Comparison of ENCODE assay signal across 8 mouse cellular contexts in the genomic region with DNA sequence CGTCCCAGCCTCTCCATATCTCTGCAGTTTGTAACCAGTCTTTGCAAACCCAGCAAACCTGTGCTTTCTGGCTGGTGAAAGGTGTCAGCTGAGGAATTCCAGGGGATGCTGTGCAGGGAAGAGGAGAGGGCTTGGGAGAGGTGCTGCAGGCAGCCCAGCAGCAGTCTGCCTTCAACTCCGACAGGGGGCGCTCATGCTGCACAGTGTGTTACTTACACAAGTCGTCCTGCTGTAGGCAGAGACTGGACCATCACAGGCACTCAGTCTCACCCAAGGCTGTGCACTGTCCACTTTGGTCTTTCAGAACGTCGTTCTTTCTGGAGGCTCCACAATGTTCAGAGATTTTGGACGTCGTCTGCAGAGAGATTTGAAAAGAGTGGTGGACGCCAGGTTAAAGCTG.
A peak's percentile ranks its signal among the peaks of the same experiment; 100 is the strongest.
DNase-seq lines count a peak whose midpoint lies in the region; ATAC-seq and TF ChIP-seq lines count a peak whose summit lies in the region.

No protein-coding gene starts in this region.

- peak; percentile 63 for TF ChIP-seq CTCF in liver, embryonic 14.5 days (IDR thresholded peaks at IDR 0.05; ENCODE audit: low read depth)

- H3K4me2 ChIP-seq in hindbrain, embryonic 13.5 days = no peak overlapping the region
- no peak overlapping the region for H3K4me2 ChIP-seq in liver, embryonic 14.5 days (ENCODE audit: low read depth)

- 0 out of 2 replicates have a peak, but pooled peaks have one; percentile 73 for ATAC-seq in hindbrain, embryonic 13.5 days (ENCODE audit: low FRiP score)
- ATAC-seq in liver, embryonic 14.5 days (ENCODE audit: insufficient read depth) = no peak
- ATAC-seq in erythroid progenitor cell, adult 5-6 weeks (replicated peaks; ENCODE audit: low FRiP score, poor library complexity, severe bottlenecking) = no peak

- 46% methylated on average over 9 of the region's 9 CpGs for WGBS in hindbrain, embryonic 13.5 days
- WGBS in liver, embryonic 14.5 days (ENCODE audit: insufficient replicate concordance) = 44% methylated on average over 9 of the region's 9 CpGs

- H3K9ac ChIP-seq in hindbrain, embryonic 13.5 days = no peak overlapping the region
- no peak overlapping the region for H3K9ac ChIP-seq in liver, embryonic 14.5 days (replicated peaks)

- no peaks in the 10 kb centered on the region for H3K36me3 ChIP-seq in hindbrain, embryonic 13.5 days
- H3K36me3 ChIP-seq in liver, embryonic 14.5 days (replicated peaks; ENCODE audit: control insufficient read depth, insufficient read depth, low read depth) = no peaks in the 10 kb centered on the region

- DNase-seq in heart, postnatal 4 days = peak; percentile 44
- DNase-seq in heart, postnatal 25 days (ENCODE audit: low spot score) = no peak
- DNase-seq in NIH3T3 (ENCODE audit: low read depth) = peak; percentile 75
- DNase-seq in cerebellum, adult 9-11 months = peak; percentile 82
- peak in 1 of 3 experiments; percentile 1 for DNase-seq in liver, embryonic 14.5 days (ENCODE audit: low read depth in 3 of 3, low spot score in 3 of 3)
- DNase-seq in right cerebral cortex, postnatal 14 days = peak; percentile 80

- H3K9me3 ChIP-seq in hindbrain, embryonic 13.5 days = no peaks in the 10 kb centered on the region
- H3K9me3 ChIP-seq in liver, embryonic 14.5 days (ENCODE audit: control insufficient read depth, low read length) = no peaks in the 10 kb centered on the region

- no peak overlapping the region for H3K27ac ChIP-seq in hindbrain, embryonic 13.5 days
- no peak overlapping the region for H3K27ac ChIP-seq in liver, embryonic 14.5 days

- no peak overlapping the region for H3K4me3 ChIP-seq in hindbrain, embryonic 13.5 days
- H3K4me3 ChIP-seq in liver, embryonic 14.5 days (ENCODE audit: insufficient read depth in 1 of 2, low read depth in 2 of 2, low read length in 2 of 2) = no peak overlapping the region

- no peaks in the 10 kb centered on the region for H3K27me3 ChIP-seq in hindbrain, embryonic 13.5 days
- H3K27me3 ChIP-seq in liver, embryonic 14.5 days (ENCODE audit: control insufficient read depth, insufficient read depth, low read length) = no peaks in the 10 kb centered on the region

- no peak for TF ChIP-seq EP300 in liver, embryonic 14.5 days (IDR thresholded peaks at IDR 0.05; ENCODE audit: low read depth)

- intact Hi-C loops in heart, postnatal 25 days (cut with DNase I) = no loop called here

- no peaks in the 10 kb centered on the region for H3K4me1 ChIP-seq in hindbrain, embryonic 13.5 days (replicated peaks)
- no peaks in the 10 kb centered on the region for H3K4me1 ChIP-seq in liver, embryonic 14.5 days (replicated peaks; ENCODE audit: control insufficient read depth in 2 of 2, insufficient read depth in 2 of 2, low read length in 1 of 2)
